Mouse (Mus musculus) inflammation-experienced regulatory T-cells, adult 6 months (primary cell): Measurements from ENCODE around the gene Dpep3. TPM values are rescaled to one million over a fixed set of nuclear protein-coding genes. Genes with fewer than 3 reads are reported as not detected.

Source experiments
- ATAC-seq: one replicate; pipeline ENCODE4 v1.8.0; 2017
- polyA plus RNA-seq, 3 experiments: library from polyadenylated mRNA; unstranded; fragments of 100-300 nt; shearing (Covaris generic); gene quantifications; one replicate each; pipeline ENCODE4 v1.2.1; 2017

Gene Dpep3
- polyA plus RNA-seq, 3 experiments from 2014 or later: not detected

- ATAC-seq: no peak
These were observed 45.5 kb downstream of the Dpep3 start, which contains the start of gene Ctrl for GRCm38 (mm10) chr8:105933762-105934161. Gene Ctrl, minus strand, starts transcription at chr8:105933862.

- no peak for ATAC-seq
These were observed 46.7 kb downstream of the Dpep3 start for GRCm38 (mm10) chr8:105932525-105932924.

- no peak for ATAC-seq
These were observed 48.0 kb downstream of the Dpep3 start for GRCm38 (mm10) chr8:105931271-105931670.

- ATAC-seq: peak; percentile 82
These were observed 48.6 kb downstream of the Dpep3 start for GRCm38 (mm10) chr8:105930602-105931001.

- ATAC-seq: no peak
These were observed 54.1 kb downstream of the Dpep3 start for GRCm38 (mm10) chr8:105925123-105925522.

Other genes starting within 250 kb of the Dpep3 start
- gene Gfod2, start 220.8 kb downstream of the Dpep3 start, polyA plus RNA-seq: 1 to 10 TPM; 1.7 to 5.9 (median 3.9) TPM
- 1 to 10 TPM; 5.3 to 8.7 (median 5.9) TPM for gene Ranbp10, start 152.1 kb downstream of the Dpep3 start, polyA plus RNA-seq
- gene Tsnaxip1, start 151.7 kb downstream of the Dpep3 start, polyA plus RNA-seq: not detected
- 10 to 100 TPM; 13.8 to 22.1 (median 18.4) TPM for gene Cenpt, start 126.2 kb downstream of the Dpep3 start, polyA plus RNA-seq
- gene Thap11, start 124.3 kb downstream of the Dpep3 start, polyA plus RNA-seq: 1 to 10 TPM; 5.5 to 6.7 (median 6.0) TPM
- gene Nutf2, start 118.8 kb downstream of the Dpep3 start, polyA plus RNA-seq: 10 to 100 TPM; 10.8 to 70.1 (median 13.0) TPM
- 10 to 100 TPM; 28.1 to 41.1 (median 33.9) TPM for gene Edc4, start 98.5 kb downstream of the Dpep3 start, polyA plus RNA-seq
- 1 to 10 TPM in 2 of 3 experiments, not detected in 1; 1.2 to 1.8 TPM for gene Nrn1l, start 85.9 kb downstream of the Dpep3 start, polyA plus RNA-seq
- gene Pskh1, start 79.0 kb downstream of the Dpep3 start, polyA plus RNA-seq: 10 to 100 TPM; 10.0 to 14.4 (median 11.1) TPM
- 1 to 10 TPM; 3.0 to 4.1 (median 3.4) TPM for gene Ctrl, start 45.6 kb downstream of the Dpep3 start, polyA plus RNA-seq
- 100 to 1,000 TPM; 368 to 388 (median 373) TPM for gene Psmb10, start 41.0 kb downstream of the Dpep3 start, polyA plus RNA-seq
- gene Lcat, start 36.0 kb downstream of the Dpep3 start, polyA plus RNA-seq: under 1 TPM; 0.44 to 0.67 (median 0.45) TPM
- gene Slc12a4, start 13.3 kb downstream of the Dpep3 start, polyA plus RNA-seq: 1 to 10 TPM; 5.4 to 8.8 (median 6.4) TPM
- gene Dus2, start 11.9 kb upstream of the Dpep3 start, polyA plus RNA-seq: 10 to 100 TPM; 29.0 to 36.7 (median 32.2) TPM
- not detected for gene Dpep2nb, start 26.5 kb upstream of the Dpep3 start, polyA plus RNA-seq
- gene Ddx28, start 32.5 kb upstream of the Dpep3 start, polyA plus RNA-seq: 10 to 100 TPM in 2 of 3 experiments, 1 to 10 TPM in 1; 9.3 to 15.6 (median 12.3) TPM
- gene Nfatc3, start 79.4 kb upstream of the Dpep3 start, polyA plus RNA-seq: 10 to 100 TPM; 35.1 to 41.7 (median 37.1) TPM
- gene Esrp2, start 157.5 kb upstream of the Dpep3 start, polyA plus RNA-seq: under 1 TPM in 2 of 3 experiments, not detected in 1; 0.20 to 0.64 TPM
- gene Pla2g15, start 171.0 kb upstream of the Dpep3 start, polyA plus RNA-seq: 1 to 10 TPM; 4.5 to 6.2 (median 4.7) TPM
- gene Slc7a6, start 189.4 kb upstream of the Dpep3 start, polyA plus RNA-seq: 10 to 100 TPM; 21.0 to 35.6 (median 33.1) TPM
- gene Slc7a6os, start 231.5 kb upstream of the Dpep3 start, polyA plus RNA-seq: 10 to 100 TPM; 20.7 to 26.9 (median 23.1) TPM
- gene Prmt7, start 231.5 kb upstream of the Dpep3 start, polyA plus RNA-seq: 10 to 100 TPM; 16.6 to 35.3 (median 27.0) TPM